In the genomic region with DNA sequence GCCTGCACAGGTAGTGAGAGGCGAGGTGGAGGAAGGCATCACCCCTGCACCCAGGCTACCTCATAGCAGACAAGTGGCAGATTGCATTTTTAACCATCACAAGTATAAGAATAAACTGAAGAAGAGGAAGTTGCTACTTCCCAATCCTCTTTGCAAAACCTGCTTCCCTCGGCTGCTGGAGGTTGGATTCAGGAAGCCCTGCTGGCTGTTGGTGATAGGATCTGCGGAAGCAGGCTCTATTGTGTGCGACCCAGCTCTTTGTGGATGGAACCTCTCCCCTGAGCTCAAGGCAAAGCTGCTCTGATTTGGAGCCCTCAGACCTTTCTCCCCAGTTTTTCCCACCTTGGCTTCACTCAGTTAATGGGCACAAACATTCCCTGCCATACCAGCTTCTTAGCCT, we compare ENCODE assay signal across 9 mouse cellular contexts.
DNase-seq lines count a peak whose midpoint lies in the region; ATAC-seq lines count a peak whose summit lies in the region.
"Had no signal": no experiment of that assay in that cellular context is flagged by ENCODE, and none has a peak within 500 bp of the region (broad histone marks: within the 10 kb centered on the region; RNA-seq: fewer than 3 reads in every experiment).

No protein-coding gene starts in this region.

- no peaks in the 10 kb centered on the region for H3K9me3 ChIP-seq in midbrain, embryonic 10.5 days (replicated peaks)
- no peaks in the 10 kb centered on the region for H3K9me3 ChIP-seq in midbrain, embryonic 11.5 days (ENCODE audit: control insufficient read depth, low read length)
- no peaks in the 10 kb centered on the region for H3K9me3 ChIP-seq in heart, embryonic 15.5 days (replicated peaks)
- H3K9me3 ChIP-seq in liver, embryonic 12.5 days (replicated peaks): no peaks in the 10 kb centered on the region
- H3K9me3 ChIP-seq in stomach, embryonic 15.5 days: no peaks in the 10 kb centered on the region
- no peaks in the 10 kb centered on the region for H3K9me3 ChIP-seq in forebrain, embryonic 14.5 days (replicated peaks; ENCODE audit: control insufficient read depth, low read length)

- no peaks in the 10 kb centered on the region for H3K27me3 ChIP-seq in midbrain, embryonic 10.5 days (ENCODE audit: low read depth, poor library complexity, severe bottlenecking)
- H3K27me3 ChIP-seq in midbrain, embryonic 11.5 days (ENCODE audit: control insufficient read depth, insufficient read depth, low read length): no peaks in the 10 kb centered on the region
- H3K27me3 ChIP-seq in heart, embryonic 15.5 days: no peaks in the 10 kb centered on the region
- H3K27me3 ChIP-seq in liver, embryonic 12.5 days (replicated peaks): no peaks in the 10 kb centered on the region
- H3K27me3 ChIP-seq in stomach, embryonic 15.5 days (replicated peaks): no peaks in the 10 kb centered on the region
- H3K27me3 ChIP-seq in forebrain, embryonic 14.5 days (replicated peaks; ENCODE audit: control insufficient read depth, insufficient read depth, low read length): no peaks in the 10 kb centered on the region

- H3K27ac ChIP-seq in midbrain, embryonic 10.5 days (replicated peaks): peak overlapping the region; percentile 59; the same call in 1 of the 2 replicates
- H3K27ac ChIP-seq in midbrain, embryonic 11.5 days (ENCODE audit: low read depth, low read length): no peak overlapping the region
- H3K27ac ChIP-seq in heart, embryonic 15.5 days: peak overlapping the region; percentile 78
- H3K27ac ChIP-seq in liver, embryonic 12.5 days: peak overlapping the region; percentile 5; the same call in 1 of the 2 replicates
- H3K27ac ChIP-seq in stomach, embryonic 15.5 days: peak overlapping the region; percentile 67
- no peak overlapping the region for H3K27ac ChIP-seq in forebrain, embryonic 14.5 days (ENCODE audit: low read depth, low read length)

- DNase-seq in midbrain, embryonic 10.5 days (ENCODE audit: low spot score): no peak
- DNase-seq in midbrain, embryonic 11.5 days (ENCODE audit: low spot score, missing footprints): no peak
- no peak for DNase-seq in thymus, postnatal 4 days
- DNase-seq in forebrain, embryonic 14.5 days (ENCODE audit: low spot score): no peak

- no peak overlapping the region for H3K4me2 ChIP-seq in midbrain, embryonic 11.5 days
- no peak overlapping the region for H3K4me2 ChIP-seq in heart, embryonic 15.5 days
- no peak overlapping the region for H3K4me2 ChIP-seq in liver, embryonic 12.5 days
- no peak overlapping the region for H3K4me2 ChIP-seq in stomach, embryonic 15.5 days
- no peak overlapping the region for H3K4me2 ChIP-seq in forebrain, embryonic 14.5 days (ENCODE audit: low read length)

- H3K9ac ChIP-seq in midbrain, embryonic 11.5 days (ENCODE audit: low read length): no peak overlapping the region
- no peak overlapping the region for H3K9ac ChIP-seq in heart, embryonic 15.5 days
- H3K9ac ChIP-seq in liver, embryonic 12.5 days: no peak overlapping the region
- no peak overlapping the region for H3K9ac ChIP-seq in stomach, embryonic 15.5 days
- no peak overlapping the region for H3K9ac ChIP-seq in forebrain, embryonic 14.5 days (ENCODE audit: low read length)

- H3K4me3 ChIP-seq in midbrain, embryonic 10.5 days: no peak overlapping the region
- no peak overlapping the region for H3K4me3 ChIP-seq in midbrain, embryonic 11.5 days (ENCODE audit: low read depth, low read length)
- H3K4me3 ChIP-seq in heart, embryonic 15.5 days: no peak overlapping the region
- H3K4me3 ChIP-seq in liver, embryonic 12.5 days: no peak overlapping the region
- H3K4me3 ChIP-seq in stomach, embryonic 15.5 days (replicated peaks): no peak overlapping the region
- H3K4me3 ChIP-seq in forebrain, embryonic 14.5 days (ENCODE audit: low read depth, low read length): no peak overlapping the region
- H3K4me3 ChIP-seq: myocyte had no signal

- WGBS in midbrain, embryonic 10.5 days: 53% methylated on average over 4 of the region's 4 CpGs
- 52% methylated on average over 4 of the region's 4 CpGs for WGBS in midbrain, embryonic 11.5 days
- 63% methylated on average over 4 of the region's 4 CpGs for WGBS in heart, embryonic 15.5 days
- 44% methylated on average over 4 of the region's 4 CpGs for WGBS in liver, embryonic 12.5 days (ENCODE audit: insufficient replicate concordance)
- WGBS in stomach, embryonic 15.5 days: 75% methylated on average over 4 of the region's 4 CpGs
- 48% methylated on average over 4 of the region's 4 CpGs for WGBS in forebrain, embryonic 14.5 days

- H3K36me3 ChIP-seq in midbrain, embryonic 10.5 days: peaks cover 54% of the 10 kb centered on the region
- H3K36me3 ChIP-seq in midbrain, embryonic 11.5 days (ENCODE audit: control insufficient read depth, insufficient read depth, low read length): no peaks in the 10 kb centered on the region
- H3K36me3 ChIP-seq in heart, embryonic 15.5 days: peaks cover 43% of the 10 kb centered on the region
- peaks cover 69% of the 10 kb centered on the region for H3K36me3 ChIP-seq in liver, embryonic 12.5 days
- H3K36me3 ChIP-seq in stomach, embryonic 15.5 days: peaks cover 27% of the 10 kb centered on the region
- peaks cover 30% of the 10 kb centered on the region; the same call in 1 of the 2 replicates for H3K36me3 ChIP-seq in forebrain, embryonic 14.5 days (ENCODE audit: control insufficient read depth, insufficient read depth, low read length)

- H3K4me1 ChIP-seq in midbrain, embryonic 10.5 days: no peaks in the 10 kb centered on the region
- no peaks in the 10 kb centered on the region for H3K4me1 ChIP-seq in midbrain, embryonic 11.5 days (ENCODE audit: control insufficient read depth, insufficient read depth, low read length)
- peaks cover 15% of the 10 kb centered on the region for H3K4me1 ChIP-seq in heart, embryonic 15.5 days (replicated peaks)
- peaks cover 14% of the 10 kb centered on the region; the same call in 1 of the 2 replicates for H3K4me1 ChIP-seq in liver, embryonic 12.5 days
- peaks cover 10% of the 10 kb centered on the region for H3K4me1 ChIP-seq in stomach, embryonic 15.5 days
- H3K4me1 ChIP-seq in forebrain, embryonic 14.5 days (ENCODE audit: control insufficient read depth, insufficient read depth, low read length): no peaks in the 10 kb centered on the region

- ATAC-seq in midbrain, embryonic 11.5 days (ENCODE audit: low FRiP score): no peak
- peak; percentile 54 for ATAC-seq in heart, embryonic 15.5 days (replicated peaks; ENCODE audit: insufficient number of reproducible peaks, insufficient read depth, low FRiP score, low read depth)
- no peak for ATAC-seq in liver, embryonic 12.5 days
- ATAC-seq in stomach, embryonic 15.5 days (ENCODE audit: insufficient read depth, low FRiP score, low read depth): no peak
- no peak for ATAC-seq in erythroid progenitor cell, adult 5-6 weeks (replicated peaks; ENCODE audit: low FRiP score, poor library complexity, severe bottlenecking)
- no peak for ATAC-seq in forebrain, embryonic 14.5 days

Comparison
In these comparisons a context has a peak if more than half of its experiments do, and no peak if none do; other contexts are left out.
1. H3K27ac ChIP-seq: peak in midbrain, embryonic 10.5 days (single experiment), heart, embryonic 15.5 days (single experiment), liver, embryonic 12.5 days (single experiment) and stomach, embryonic 15.5 days (single experiment); none in midbrain, embryonic 11.5 days (single experiment) and forebrain, embryonic 14.5 days (single experiment).